Mouse (Mus musculus) gastrocnemius, adult 2 months (tissue): Measurements from ENCODE around the gene Trex1. TPM values are rescaled to one million over a fixed set of nuclear protein-coding genes. Genes with fewer than 3 reads are reported as not detected.

Experiments used
- DNase-seq: peaks from one replicate; pipeline ENCODE4 v3.0.0; 2022
- H3K27ac ChIP-seq: fragments of 200-600 bp; 2 replicates; pipeline ENCODE4 v1.8.1; 2022; ENCODE audit warnings: mild to moderate bottlenecking
- H3K4me3 ChIP-seq: fragments of 200-600 bp; 2 replicates; pipeline ENCODE4 v1.8.1; 2022; ENCODE audit warnings: mild to moderate bottlenecking, moderate library complexity
- CTCF ChIP-seq: fragments of 200-600 bp; IDR thresholded peaks from 2 replicates; pipeline ENCODE4 v1.8.1; 2022; ENCODE audit warnings: antibody characterized with exemption, mild to moderate bottlenecking, moderate library complexity
- intact Hi-C: fragments of 180-260 bp; cut with DNase I; formaldehyde crosslinking; loops from one replicate; pipeline ENCODE4 v1.15.1; 2025
- long read RNA-seq, 2 experiments: library from polyadenylated mRNA; stranded (forward); transcript quantifications; one replicate each; pipeline ENCODE4 v2.0.0; 2021
- total RNA-seq, 2 experiments: library from RNA; stranded (reverse); gene quantifications; 2 replicates each; pipeline ENCODE4 v1.2.3; 2021

The Trex1 gene
- 10 to 100 TPM; 13.2 TPM for total RNA-seq
- long read RNA-seq, experiment 1, transcript Trex1-202 (2 exons, 1,054 nt), result major isoform, 8 of 9 reads
- long read RNA-seq, experiment 1, partial matches to known transcripts, result 0 of 9 reads
- long read RNA-seq, experiment 1, other reads (novel, unspliced or antisense), result 0 of 9 reads
- long read RNA-seq, experiment 2, transcript Trex1-202 (2 exons, 1,054 nt), result major isoform, 5 of 11 reads
- long read RNA-seq, experiment 2, partial matches to known transcripts, result 2 of 11 reads
- long read RNA-seq, experiment 2, other reads (novel, unspliced or antisense), result 0 of 11 reads

GRCm38 (mm10) chr9:109059136-109059903, at the start of gene Trex1:
Gene Trex1 (minus strand): TSS chr9:109059734.
- Histone ChIP-seq H3K27ac (peak within 1 kb of the TSS; percentile 93), H3K4me3 (peak within 1 kb of the TSS; percentile 76)
- TF ChIP-seq CTCF, result peak; percentile 100
- peak; percentile 96 for DNase-seq
- intact Hi-C loops, result loop anchor here (1.0 to 5.0 kb wide), 2 partner anchors 56 to 122 kb away; partner anchors contain the start of gene Uqcrc1

- TF ChIP-seq CTCF, result no peak
- intact Hi-C loops, result no loop called here
- no peak for DNase-seq
- H3K4me3 ChIP-seq, result no peak overlapping the region
- H3K27ac ChIP-seq, result no peak overlapping the region
Measured at GRCm38 (mm10) chr9:109107341-109107740, 47.8 kb upstream of the Trex1 start.

- Histone ChIP-seq H3K4me3 (no peak overlapping the region), H3K27ac (no peak overlapping the region)
- DNase-seq, result peak; percentile 15
- no peak for TF ChIP-seq CTCF
- intact Hi-C loops, result no loop called here
Measured at GRCm38 (mm10) chr9:109105648-109106047, 46.1 kb upstream of the Trex1 start.

GRCm38 (mm10) chr9:109105011-109105410, 45.5 kb upstream of the Trex1 start:
- intact Hi-C loops, result no loop called here
- no peak for TF ChIP-seq CTCF
- DNase-seq, result peak; percentile 22
- H3K27ac ChIP-seq, result no peak overlapping the region
- no peak overlapping the region for H3K4me3 ChIP-seq

- intact Hi-C loops, result no loop called here
- DNase-seq, result no peak
- Histone ChIP-seq H3K27ac (no peak overlapping the region), H3K4me3 (no peak overlapping the region)
- no peak for TF ChIP-seq CTCF
Measured at GRCm38 (mm10) chr9:109104083-109104482, 44.5 kb upstream of the Trex1 start.

- no peak for DNase-seq
- TF ChIP-seq CTCF, result no peak
- Histone ChIP-seq H3K4me3 (no peak overlapping the region), H3K27ac (no peak overlapping the region)
- intact Hi-C loops, result no loop called here
Measured at GRCm38 (mm10) chr9:109103250-109103649, 43.7 kb upstream of the Trex1 start.

GRCm38 (mm10) chr9:109102541-109102940, 43.0 kb upstream of the Trex1 start:
- intact Hi-C loops, result no loop called here
- Histone ChIP-seq H3K4me3 (no peak overlapping the region), H3K27ac (no peak overlapping the region)
- DNase-seq, result no peak
- no peak for TF ChIP-seq CTCF

- intact Hi-C loops, result no loop called here
- no peak for TF ChIP-seq CTCF
Measured at GRCm38 (mm10) chr9:109101933-109102445, 42.5 kb upstream of the Trex1 start.

GRCm38 (mm10) chr9:109100307-109100928, 40.9 kb upstream of the Trex1 start:
- TF ChIP-seq CTCF, result no peak
- no peak for DNase-seq
- Histone ChIP-seq H3K4me3 (no peak overlapping the region), H3K27ac (no peak overlapping the region)
- intact Hi-C loops, result no loop called here

More at GRCm38 (mm10) chr9:109101933-109102445, 42.5 kb upstream of the Trex1 start:
- no peak for DNase-seq
- Histone ChIP-seq H3K27ac (no peak overlapping the region), H3K4me3 (no peak overlapping the region)

- TF ChIP-seq CTCF, result no peak
- DNase-seq, result peak; percentile 46
- intact Hi-C loops, result no loop called here
- H3K27ac ChIP-seq, result peak overlapping the region; percentile 80
- peak overlapping the region; percentile 19 for H3K4me3 ChIP-seq
Measured at GRCm38 (mm10) chr9:109098969-109099368, 39.4 kb upstream of the Trex1 start.

GRCm38 (mm10) chr9:109098366-109098765, 38.8 kb upstream of the Trex1 start:
- intact Hi-C loops, result no loop called here
- no peak for DNase-seq
- Histone ChIP-seq H3K27ac (peak overlapping the region; percentile 80), H3K4me3 (peak overlapping the region; percentile 19; the same call in 1 of the 2 replicates)
- TF ChIP-seq CTCF, result no peak

GRCm38 (mm10) chr9:109097831-109098230, 38.3 kb upstream of the Trex1 start:
- no peak for DNase-seq
- H3K27ac ChIP-seq, result peak overlapping the region; percentile 80
- intact Hi-C loops, result no loop called here
- no peak overlapping the region for H3K4me3 ChIP-seq
- TF ChIP-seq CTCF, result no peak

- no peak for TF ChIP-seq CTCF
- Histone ChIP-seq H3K4me3 (peak overlapping the region; percentile 87; the same call in 1 of the 2 replicates), H3K27ac (peak overlapping the region; percentile 80)
- intact Hi-C loops, result no loop called here
- DNase-seq, result no peak
Measured at GRCm38 (mm10) chr9:109097291-109097690, 37.8 kb upstream of the Trex1 start.
